Mouse (Mus musculus) monocyte, adult 5-6 weeks (primary cell): ENCODE results near the gene Commd2. TPM values are rescaled to one million over a fixed set of nuclear protein-coding genes. Genes with fewer than 3 reads are reported as not detected.

Experiments used
- ATAC-seq: fragments of 153-309, 156-312 bp; replicated peaks from 2 replicates; pipeline ENCODE4 v1.8.0; 2017; ENCODE audit warnings: mild to moderate bottlenecking; ENCODE audit not compliant: low TSS enrichment, insufficient number of reproducible peaks, severe bottlenecking, poor library complexity, low FRiP score
- total RNA-seq: library from RNA; stranded (forward); fragments of 200-1000, 200-491, 200-594 nt; gene quantifications from 3 replicates; pipeline ENCODE4 v1.2.3, GENCODE M21; 2017

The Commd2 gene
- total RNA-seq, 1 experiment from 2014 or later, result 28.5 TPM

GRCm38 (mm10) chr3:57626954-57627513 is 24.5 kb downstream of the Commd2 start:
- ATAC-seq, result no peak

GRCm38 (mm10) chr3:57625275-57625997 is 26.1 kb downstream of the Commd2 start:
- 0 out of 2 replicates have a peak, but pooled peaks have one; percentile 43 for ATAC-seq

GRCm38 (mm10) chr3:57619718-57620117 is 31.8 kb downstream of the Commd2 start:
- no peak for ATAC-seq

GRCm38 (mm10) chr3:57615652-57616051 is 35.9 kb downstream of the Commd2 start:
- ATAC-seq, result no peak

DNA sequence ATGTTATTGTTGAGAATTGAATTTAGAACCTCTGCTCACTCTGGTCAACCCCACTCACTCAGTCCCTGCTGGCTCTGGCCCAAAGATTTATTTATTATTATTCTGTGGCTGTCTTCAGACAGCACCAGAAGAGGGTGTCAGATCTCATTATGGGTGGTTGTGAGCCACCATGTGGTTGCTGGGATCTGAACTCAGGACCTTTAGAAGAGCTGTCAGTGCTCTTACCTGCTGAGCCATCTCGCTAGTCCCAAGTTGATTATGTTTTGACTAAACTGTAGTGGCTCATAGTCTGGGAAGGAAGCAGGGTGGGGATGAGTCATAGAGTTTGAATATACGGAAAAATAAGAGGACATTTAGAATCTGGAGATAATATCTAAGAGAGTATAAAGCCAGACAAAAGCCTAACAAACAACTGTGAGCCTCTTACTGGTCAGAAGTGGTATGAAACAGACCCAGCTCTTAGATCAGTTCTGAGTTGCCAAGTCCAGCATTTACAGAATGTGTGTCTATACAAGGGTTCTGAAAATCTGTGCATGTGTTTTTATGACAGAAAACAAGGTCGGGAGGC is 39.0 kb downstream of the Commd2 start:
- ATAC-seq, result no peak

GRCm38 (mm10) chr3:57611776-57612175 is 39.7 kb downstream of the Commd2 start:
- no peak for ATAC-seq

DNA sequence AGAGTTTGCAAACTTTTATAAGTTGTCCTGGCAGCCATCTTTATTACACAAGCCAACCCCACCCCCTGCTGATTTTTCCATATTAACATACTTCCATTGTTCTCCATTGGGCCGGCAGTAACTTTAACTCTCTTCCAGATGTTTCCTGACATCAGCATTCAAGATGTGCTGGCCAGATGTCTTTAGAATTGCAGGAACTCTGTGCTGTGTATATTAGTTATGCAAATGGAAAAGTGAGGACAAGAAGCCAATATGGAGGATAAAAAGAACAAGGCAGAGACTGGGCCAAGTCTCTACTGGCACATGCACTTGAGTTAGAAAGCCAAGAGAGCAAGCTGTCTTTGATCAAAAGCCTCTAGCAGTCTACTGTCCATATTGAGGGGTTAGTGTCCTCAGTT is 46.9 kb downstream of the Commd2 start:
- no peak for ATAC-seq

GRCm38 (mm10) chr3:57603891-57604617 is 47.5 kb downstream of the Commd2 start:
- ATAC-seq, result no peak

- no peak for ATAC-seq
Observed at GRCm38 (mm10) chr3:57602610-57603009, 48.9 kb downstream of the Commd2 start.

DNA sequence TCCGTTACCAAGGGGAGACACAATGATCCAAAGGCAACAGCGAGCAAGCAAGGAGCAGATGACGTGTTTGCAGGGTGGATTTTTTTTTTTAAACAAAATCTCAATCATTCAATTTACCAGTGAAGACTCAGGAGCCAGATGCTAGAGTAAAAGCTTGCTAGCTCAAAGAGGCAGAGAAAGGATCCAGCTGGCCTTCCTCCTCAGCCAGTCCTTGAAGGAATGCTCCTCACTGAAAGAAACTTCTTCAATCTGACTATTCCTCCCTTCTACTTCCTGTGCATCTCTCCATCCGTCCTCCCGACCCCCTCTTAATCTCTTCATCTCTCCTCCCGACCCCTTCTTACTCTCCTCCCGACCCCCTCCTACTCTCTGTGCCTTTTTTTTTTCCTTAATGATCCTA is 54.9 kb downstream of the Commd2 start:
- ATAC-seq, result no peak

- no peak for ATAC-seq
Observed at GRCm38 (mm10) chr3:57595506-57595905, 56.0 kb downstream of the Commd2 start.

Other genes starting within 250 kb of the Commd2 start
- not detected in 3 replicates for gene Tm4sf4, start 226.4 kb downstream of the Commd2 start, total RNA-seq
- gene Wwtr1, start 75.8 kb downstream of the Commd2 start, total RNA-seq, result 0.10 to 0.21 TPM in 2 of 3 replicates, not detected in the other
- gene Ankub1, start 41.1 kb upstream of the Commd2 start, total RNA-seq, result 0.58 TPM in 1 of 3 replicates, not detected in the others
- gene Rnf13, start 84.3 kb upstream of the Commd2 start, total RNA-seq, result 101 to 136 TPM (median 132 TPM) in 3 replicates
- 0.96 to 1.1 TPM in 2 of 3 replicates, not detected in the other for gene Pfn2, start 196.4 kb upstream of the Commd2 start, total RNA-seq